Mouse (Mus musculus) brain, embryonic 14.5 days (tissue): ENCODE data around the gene Hoxa5.

Source experiments
- CTCF ChIP-seq: fragments of 200-500 bp; IDR thresholded peaks from 2 replicates; pipeline ENCODE4 v1.5.1; 2012; ENCODE audit warnings: inconsistent platforms, mild to moderate bottlenecking, moderate library complexity, borderline replicate concordance; ENCODE audit not compliant: insufficient read depth, insufficient read length; ENCODE audit errors: extremely low read depth
- POLR2A ChIP-seq: fragments of 200-500 bp; IDR thresholded peaks from 2 replicates; pipeline ENCODE4 v1.6.1; 2012; ENCODE audit warnings: mild to moderate bottlenecking, inconsistent platforms, borderline replicate concordance; ENCODE audit not compliant: poor library complexity, insufficient read depth, insufficient read length, severe bottlenecking; ENCODE audit errors: extremely low read depth

DNA sequence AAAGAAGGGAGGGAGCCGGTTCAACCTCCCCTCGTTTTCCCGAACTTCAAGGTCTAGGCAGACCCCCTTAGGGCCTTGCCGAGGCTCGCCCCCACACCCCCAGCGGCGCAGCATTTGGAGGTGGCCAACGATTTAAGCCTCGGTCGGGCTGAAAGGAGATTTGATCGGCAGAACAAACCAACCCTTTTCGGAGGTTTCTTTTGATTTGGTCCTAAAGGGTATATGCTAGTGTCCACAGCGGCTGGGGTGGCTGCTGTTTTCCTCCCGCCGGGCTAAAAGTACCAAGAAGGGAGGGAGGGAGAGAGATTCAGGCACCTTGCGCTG, 45.0 kb upstream of the Hoxa5 start:
- TF ChIP-seq POLR2A (no peak), CTCF (no peak)
